Mouse (Mus musculus) thymus, postnatal 0 days (tissue): ENCODE results near the gene Mup11. TPM values are rescaled to one million over a fixed set of nuclear protein-coding genes. Genes with fewer than 3 reads are reported as not detected.
"Not testable (repeated sequence)": the region's sequence is repeated elsewhere in the genome, so short reads cannot be mapped to it uniquely, and the experiment has no call there.

Source experiments
- DNase-seq: peaks from one replicate; pipeline ENCODE4 v3.0.0-alpha.2; 2015; ENCODE audit warnings: low spot score
- polyA plus RNA-seq: library from polyadenylated mRNA; unstranded; fragments of >200 nt; fragmentation: Nextera tagmentation; extraction: Ambion mirVana; gene quantifications from 2 replicates; pipeline ENCODE4 v1.2.1, GENCODE M21; 2015

Mup11 gene
- 0.31 TPM in 1 of 2 replicates, not detected in the other for polyA plus RNA-seq

GRCm38 (mm10) chr4:60662311-60662710, at the start of gene Mup11:
Gene Mup11, minus strand, starts transcription at chr4:60662411.
- DNase-seq: not testable (repeated sequence)

Other genes starting within 250 kb of the Mup11 start
- gene Mup9, start 240.5 kb downstream of the Mup11 start, polyA plus RNA-seq: 0.17 and 0.30 TPM in 2 replicates
- 0.26 TPM in 1 of 2 replicates, not detected in the other for gene Mup1, start 160.5 kb downstream of the Mup11 start, polyA plus RNA-seq
- not detected in 2 replicates for gene Mup10, start 80.2 kb downstream of the Mup11 start, polyA plus RNA-seq
- gene Mup12, start 78.9 kb upstream of the Mup11 start, polyA plus RNA-seq: 0.44 TPM in 1 of 2 replicates, not detected in the other
- not detected in 2 replicates for gene Mup22, start 159.1 kb upstream of the Mup11 start, polyA plus RNA-seq